Mouse (Mus musculus) neural tube, embryonic 11.5 days (tissue): Measurements from ENCODE around the gene Serac1. TPM values are rescaled to one million over a fixed set of nuclear protein-coding genes. Genes with fewer than 3 reads are reported as not detected.

Experiments used
- ATAC-seq: fragments of 200-750 bp; cut with Nextera tagmentation; 2 replicates; pipeline ENCODE4 v1.8.0; 2017; ENCODE audit warnings: moderate number of reproducible peaks, mild to moderate bottlenecking, moderate TSS enrichment, moderate library complexity; ENCODE audit not compliant: insufficient read depth, low FRiP score, low TSS enrichment
- DNase-seq: peaks from one replicate; pipeline ENCODE4 v3.0.0-alpha.2; 2015; ENCODE audit warnings: low spot score
- H3K27ac ChIP-seq: fragments of 300-500 bp; sonication (generic); 2 replicates; pipeline ENCODE4 v1.5.1; 2014; ENCODE audit warnings: low read depth, mild to moderate bottlenecking, low read length
- H3K27me3 ChIP-seq: fragments of 300-500 bp; sonication (generic); 2 replicates; pipeline ENCODE4 v1.6.1; 2014; ENCODE audit warnings: mild to moderate bottlenecking, low read length, mixed read lengths; ENCODE audit not compliant: control insufficient read depth, insufficient read depth
- H3K36me3 ChIP-seq: fragments of 300-500 bp; sonication (generic); 2 replicates; pipeline ENCODE4 v1.6.1; 2014; ENCODE audit warnings: mild to moderate bottlenecking, low read length, moderate library complexity, mixed read lengths; ENCODE audit not compliant: control insufficient read depth, insufficient read depth
- H3K4me1 ChIP-seq: fragments of 300-500 bp; sonication (generic); 2 replicates; pipeline ENCODE4 v1.6.1; 2014; ENCODE audit warnings: low read length, mixed read lengths; ENCODE audit not compliant: control insufficient read depth, insufficient read depth
- H3K4me2 ChIP-seq: fragments of 300-500 bp; sonication (generic); 2 replicates; pipeline ENCODE4 v1.6.1; 2014; ENCODE audit warnings: low read depth, mild to moderate bottlenecking, moderate library complexity
- H3K4me3 ChIP-seq: fragments of 300-500 bp; sonication (generic); 2 replicates; pipeline ENCODE4 v1.5.1; 2014; ENCODE audit warnings: low read depth, low read length
- H3K9ac ChIP-seq: fragments of 300-500 bp; sonication (generic); 2 replicates; pipeline ENCODE4 v1.6.1; 2014; ENCODE audit warnings: mild to moderate bottlenecking, low read length
- H3K9me3 ChIP-seq: fragments of 300-500 bp; sonication (generic); 2 replicates; pipeline ENCODE4 v1.6.1; 2016; ENCODE audit warnings: low read length; ENCODE audit not compliant: control insufficient read depth
- WGBS: fragments of 180-500 bp; shearing (Covaris S2); extraction: QIAGEN DNeasy Blood & Tissue Kit; methylation state at CpG from one replicate; pipeline ENCODE4 v1.1.7; 2014; 5-methylcytosine and 5-hydroxymethylcytosine counted together
- polyA plus RNA-seq: library from polyadenylated mRNA; unstranded; fragments of >200 nt; fragmentation: Nextera tagmentation; extraction: Ambion mirVana; gene quantifications from 2 replicates; pipeline ENCODE4 v1.2.1, GENCODE M21; 2014

The Serac1 gene
- polyA plus RNA-seq, 1 experiment from 2014 or later = 7.9 TPM

DNA sequence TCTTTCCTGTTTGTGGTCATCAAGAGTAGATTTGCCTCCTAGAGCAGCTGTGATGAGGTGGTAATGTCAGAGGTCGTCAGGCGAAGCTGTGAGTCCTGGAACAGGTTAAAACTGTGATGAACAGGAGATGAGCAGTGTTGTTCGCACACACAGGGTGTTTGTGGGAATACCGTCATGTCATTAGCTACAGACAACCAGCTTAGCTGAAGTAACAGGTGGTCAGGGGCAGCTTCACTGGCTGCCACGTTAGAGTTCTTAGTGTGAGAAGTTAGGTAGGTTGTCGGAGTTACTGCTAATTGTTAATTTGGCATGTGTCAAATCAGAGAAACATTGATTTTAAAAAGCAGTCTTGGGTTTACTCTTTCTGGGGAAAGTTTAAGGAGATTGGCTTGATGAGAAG, 34.1 kb upstream of the Serac1 start:
- Histone ChIP-seq H3K9me3 (no peaks in the 10 kb centered on the region), H3K27ac (no peak overlapping the region), H3K4me1 (no peaks in the 10 kb centered on the region), H3K4me2 (no peak overlapping the region), H3K9ac (no peak overlapping the region), H3K27me3 (no peaks in the 10 kb centered on the region), H3K4me3 (no peak overlapping the region), H3K36me3 (peaks cover 2% of the 10 kb centered on the region; the same call in 1 of the 2 replicates)
- no peak for ATAC-seq
- DNase-seq = no peak
- 88% methylated on average over 6 of the region's 6 CpGs for WGBS

DNA sequence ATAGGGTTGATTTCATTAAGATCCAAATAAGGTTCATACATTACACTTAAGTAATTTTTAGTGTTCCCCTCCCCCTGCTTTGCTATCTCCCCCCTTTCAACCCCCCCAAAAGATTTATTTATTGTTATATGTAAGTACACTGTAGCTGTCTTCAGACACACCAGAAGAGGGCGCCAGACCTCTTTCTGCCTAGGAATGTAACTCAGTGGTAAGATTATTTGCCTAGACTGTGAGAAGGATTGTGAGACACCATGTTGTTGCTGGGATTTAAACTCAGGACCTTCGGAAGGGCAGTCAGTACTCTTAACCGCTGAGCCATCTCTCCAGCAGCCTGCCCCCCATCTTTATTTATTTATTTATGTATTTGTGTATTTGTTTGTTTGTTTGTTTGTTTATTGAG, 31.4 kb upstream of the Serac1 start:
- Histone ChIP-seq H3K4me3 (no peak overlapping the region), H3K36me3 (peaks cover 2% of the 10 kb centered on the region; the same call in 1 of the 2 replicates), H3K27me3 (no peaks in the 10 kb centered on the region), H3K4me2 (no peak overlapping the region), H3K9ac (no peak overlapping the region), H3K27ac (no peak overlapping the region), H3K9me3 (no peaks in the 10 kb centered on the region), H3K4me1 (peaks cover 11% of the 10 kb centered on the region)
- ATAC-seq = no peak
- no peak for DNase-seq
- 88% methylated on average over 3 of the region's 3 CpGs for WGBS

DNA sequence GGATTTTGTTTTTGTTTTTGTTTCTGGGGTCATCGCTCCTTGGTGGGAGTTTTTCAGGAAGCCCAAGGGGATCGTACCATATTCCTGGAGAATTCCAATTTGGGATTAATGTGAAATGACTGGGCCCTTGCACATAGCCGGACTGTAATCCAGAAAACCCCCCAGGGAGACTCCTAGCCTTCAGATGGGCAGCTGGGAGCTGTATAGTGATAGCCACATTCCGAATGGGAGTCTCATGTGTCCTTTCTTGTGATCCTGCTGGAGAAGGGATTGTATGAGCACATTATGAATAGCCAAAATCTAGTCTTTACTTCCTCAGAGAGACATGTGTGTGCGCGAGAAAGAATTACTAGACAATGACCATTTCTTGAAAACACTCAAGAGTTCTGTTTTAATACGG, 28.6 kb upstream of the Serac1 start:
- ATAC-seq = no peak

DNA sequence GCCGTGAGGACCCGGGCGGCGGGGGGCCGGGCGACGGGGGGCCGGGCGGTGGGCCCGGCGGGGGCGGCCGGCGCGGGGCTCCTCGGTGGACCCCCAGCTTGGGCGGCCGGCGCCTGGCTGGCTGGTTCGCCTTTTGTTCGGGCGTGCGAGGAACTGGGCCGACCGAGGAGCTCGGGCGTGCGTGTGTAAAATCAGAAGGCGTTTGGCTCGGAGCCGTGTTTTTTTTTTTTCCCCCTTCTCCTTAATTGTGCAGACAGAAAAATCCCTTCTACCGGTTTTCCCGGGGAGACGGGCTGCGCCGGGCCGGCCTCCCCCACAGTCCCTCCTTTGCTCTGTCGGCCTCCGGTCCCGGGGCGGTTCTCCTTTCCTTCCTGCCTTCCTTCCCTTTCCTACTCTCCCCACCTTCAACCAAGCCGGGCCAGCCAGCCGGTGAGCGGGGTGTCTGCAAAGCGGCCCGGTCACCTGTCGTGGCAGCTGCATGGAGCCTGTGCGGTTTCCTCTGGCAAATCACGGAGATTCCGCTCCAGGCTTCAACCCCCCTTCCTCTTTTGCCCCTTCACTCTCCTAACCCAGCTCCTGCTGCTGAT, 27.6 kb upstream of the Serac1 start:
- Histone ChIP-seq H3K4me1 (peaks cover 11% of the 10 kb centered on the region), H3K4me3 (peak overlapping the region; percentile 88), H3K36me3 (peaks cover 1% of the 10 kb centered on the region; the same call in 1 of the 2 replicates), H3K27ac (peak overlapping the region; percentile 90), H3K4me2 (peak overlapping the region; percentile 51), H3K27me3 (no peaks in the 10 kb centered on the region), H3K9ac (peak overlapping the region; percentile 97), H3K9me3 (no peaks in the 10 kb centered on the region)
- ATAC-seq (peak; percentile 10; the same call in 1 of the 2 replicates), DNase-seq (peak; percentile 54)
- under 1% methylated on average over 34 of the region's 50 CpGs for WGBS

More for the DNA sequence above, 28.6 kb upstream of the Serac1 start:
- WGBS = 63% methylated on average over 7 of the region's 7 CpGs
- no peaks in the 10 kb centered on the region for H3K9me3 ChIP-seq
- H3K4me1 ChIP-seq = peaks cover 11% of the 10 kb centered on the region
- peak overlapping the region; percentile 97 for H3K9ac ChIP-seq
- peak overlapping the region; percentile 88 for H3K4me3 ChIP-seq
- H3K36me3 ChIP-seq = peaks cover 2% of the 10 kb centered on the region; the same call in 1 of the 2 replicates
- H3K27ac ChIP-seq = no peak overlapping the region
- DNase-seq = no peak
- H3K4me2 ChIP-seq = peak overlapping the region; percentile 51
- H3K27me3 ChIP-seq = no peaks in the 10 kb centered on the region

DNA sequence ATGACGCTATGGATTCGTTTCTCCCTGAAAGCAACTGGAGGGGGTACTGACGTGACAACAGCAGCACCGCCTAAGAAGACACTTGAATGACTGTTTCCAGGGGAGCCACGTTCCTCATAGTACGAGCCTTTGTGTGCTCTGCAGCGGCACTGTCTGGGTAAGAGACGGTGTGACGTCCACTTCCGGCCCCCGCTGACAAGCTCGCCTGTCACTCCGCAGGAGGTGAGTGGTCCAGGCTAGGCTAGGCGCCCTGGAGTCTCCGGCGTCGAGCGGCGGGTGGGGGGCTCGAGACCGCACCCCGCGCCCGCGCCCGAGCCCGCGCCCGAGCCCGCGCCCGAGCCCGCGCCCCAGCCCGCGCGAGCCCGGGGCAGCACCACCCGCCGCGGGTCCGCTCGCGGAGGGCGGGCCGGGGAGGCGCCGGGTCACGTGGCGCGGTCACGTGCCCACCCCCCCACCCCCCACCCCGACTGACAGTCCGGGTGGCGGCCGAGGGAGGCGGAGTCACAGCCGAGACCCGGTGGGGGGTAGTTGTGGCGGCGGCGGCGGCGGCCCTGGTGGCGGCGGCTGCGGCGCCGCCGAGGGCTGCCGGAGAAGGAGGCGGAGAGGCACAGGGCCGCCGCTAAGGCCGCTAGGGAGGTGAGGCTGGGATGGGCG, 26.9 kb upstream of the Serac1 start, which contains the start of gene Tulp4:
TSS of gene Tulp4 (plus strand) at position 77 of the 654 bp plus-strand sequence.
- ATAC-seq (peak; percentile 98), DNase-seq (peak; percentile 88)
- under 1% methylated on average over 28 of the region's 76 CpGs for WGBS
- Histone ChIP-seq H3K27me3 (no peaks in the 10 kb centered on the region), H3K36me3 (no peaks in the 10 kb centered on the region), H3K9ac (peak within 1 kb of the TSS; percentile 97), H3K4me3 (peak within 1 kb of the TSS; percentile 88), H3K4me1 (peaks cover 11% of the 10 kb centered on the region), H3K9me3 (no peaks in the 10 kb centered on the region), H3K4me2 (peak within 1 kb of the TSS; percentile 52), H3K27ac (peak within 1 kb of the TSS; percentile 90)

DNA sequence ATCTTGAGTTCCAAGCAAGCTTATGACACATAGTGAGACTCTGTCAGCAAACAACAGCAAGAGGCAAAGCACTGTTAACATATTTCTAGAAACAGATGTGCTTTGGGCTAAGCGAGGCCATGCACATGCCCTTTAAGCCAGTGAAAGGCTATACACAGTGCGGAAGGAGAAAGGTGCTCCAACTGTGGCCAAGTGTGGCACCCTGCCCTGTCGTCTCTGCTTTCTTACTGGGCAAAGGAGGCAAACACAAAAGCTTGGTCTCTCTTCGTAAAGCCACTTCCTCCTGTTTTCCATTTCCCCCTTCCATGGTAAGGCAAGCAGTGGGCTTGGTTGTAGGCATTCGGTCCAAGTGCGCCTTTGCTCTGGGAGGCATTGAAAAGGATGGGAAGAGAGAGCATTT, 24.0 kb upstream of the Serac1 start:
- peaks cover 10% of the 10 kb centered on the region for H3K4me1 ChIP-seq
- H3K9ac ChIP-seq = no peak overlapping the region
- H3K36me3 ChIP-seq = no peaks in the 10 kb centered on the region
- DNase-seq = no peak
- H3K27me3 ChIP-seq = no peaks in the 10 kb centered on the region
- 82% methylated on average over 6 of the region's 6 CpGs for WGBS
- no peaks in the 10 kb centered on the region for H3K9me3 ChIP-seq
- ATAC-seq = no peak
- H3K27ac ChIP-seq = no peak overlapping the region
- H3K4me2 ChIP-seq = no peak overlapping the region
- H3K4me3 ChIP-seq = no peak overlapping the region

DNA sequence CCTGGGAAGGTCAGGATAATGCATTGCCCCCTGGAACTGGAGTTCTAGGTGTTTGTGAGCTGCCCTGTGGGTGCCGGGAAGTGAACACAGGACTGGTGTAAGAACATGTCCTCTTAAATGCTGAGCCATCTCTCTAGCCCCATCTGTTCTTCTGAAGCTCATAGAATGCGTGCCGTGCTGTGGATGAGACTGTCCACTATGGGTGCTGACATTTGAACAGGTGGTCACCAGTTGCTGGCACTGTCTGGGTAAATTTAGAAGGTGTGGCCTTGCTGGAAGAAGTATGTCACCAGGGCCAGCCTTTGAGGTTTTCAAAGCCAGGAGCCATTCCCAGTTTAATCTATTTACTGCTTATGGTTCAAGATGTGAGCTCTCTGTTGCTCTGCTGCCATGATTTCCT, 22.7 kb upstream of the Serac1 start:
- WGBS = 93% methylated on average over 3 of the region's 3 CpGs
- Histone ChIP-seq H3K4me3 (no peak overlapping the region), H3K9ac (no peak overlapping the region), H3K27ac (no peak overlapping the region), H3K4me1 (no peaks in the 10 kb centered on the region), H3K27me3 (no peaks in the 10 kb centered on the region), H3K36me3 (no peaks in the 10 kb centered on the region), H3K9me3 (no peaks in the 10 kb centered on the region), H3K4me2 (no peak overlapping the region)
- no peak for DNase-seq
- ATAC-seq = no peak

DNA sequence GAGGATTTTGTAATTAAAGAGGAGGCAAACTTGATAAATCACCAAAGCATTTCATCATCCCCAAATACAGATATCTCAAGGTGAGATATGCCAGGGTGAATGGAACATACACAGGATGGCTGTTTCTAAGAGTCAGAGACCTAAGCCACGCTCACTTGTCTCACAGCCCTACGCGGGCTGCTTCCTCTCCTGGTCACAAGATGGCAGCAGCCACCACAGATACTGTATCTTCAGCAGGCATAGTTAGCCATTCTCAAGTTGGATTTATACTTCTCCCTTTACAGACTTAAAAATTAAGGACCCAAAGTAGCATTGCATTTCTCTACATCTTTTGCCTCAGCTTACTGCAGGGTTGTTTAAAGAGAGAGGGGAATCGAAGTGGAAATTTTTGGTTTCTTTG, 18.3 kb upstream of the Serac1 start:
- H3K4me3 ChIP-seq = no peak overlapping the region
- no peaks in the 10 kb centered on the region for H3K36me3 ChIP-seq
- H3K27me3 ChIP-seq = no peaks in the 10 kb centered on the region
- H3K9me3 ChIP-seq = no peaks in the 10 kb centered on the region
- no peak overlapping the region for H3K9ac ChIP-seq
- DNase-seq (peak; percentile 68), ATAC-seq (no peak)
- WGBS = 35% methylated on average over 4 of the region's 4 CpGs
- H3K27ac ChIP-seq = no peak overlapping the region
- H3K4me2 ChIP-seq = no peak overlapping the region
- no peaks in the 10 kb centered on the region for H3K4me1 ChIP-seq

DNA sequence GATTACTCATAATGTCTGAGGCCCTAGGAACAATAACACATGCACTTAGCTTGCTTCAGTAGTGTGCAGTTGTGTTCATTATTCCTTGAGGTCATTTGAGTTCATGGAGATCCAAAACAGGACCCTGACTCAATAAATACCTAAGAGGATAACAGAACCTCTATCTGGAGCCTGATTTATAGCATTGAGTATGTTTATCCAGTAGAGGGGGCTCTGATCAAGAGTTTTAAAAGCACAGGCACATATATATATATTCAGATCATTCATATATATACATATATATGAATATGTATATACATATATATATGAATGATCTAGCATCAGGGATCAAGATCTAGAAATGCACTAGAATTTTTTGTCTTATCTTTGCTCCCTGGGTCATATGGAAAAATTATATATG, 16.0 kb upstream of the Serac1 start:
- H3K27me3 ChIP-seq = no peaks in the 10 kb centered on the region
- no peaks in the 10 kb centered on the region for H3K36me3 ChIP-seq
- H3K9me3 ChIP-seq = no peaks in the 10 kb centered on the region
- no peaks in the 10 kb centered on the region for H3K4me1 ChIP-seq
- no peak overlapping the region for H3K4me2 ChIP-seq
- ATAC-seq (no peak), DNase-seq (no peak)
- no peak overlapping the region for H3K4me3 ChIP-seq
- H3K27ac ChIP-seq = no peak overlapping the region
- no peak overlapping the region for H3K9ac ChIP-seq
